Mouse (Mus musculus) liver, postnatal 0 days (tissue): ENCODE measurements at regions not wholly inside any gene's neighbourhood (a gene's known extent, or its start where the extent isn't known, plus 50 kb on each side); places are given as distances from the start of the nearest gene placed in this dataset.

ENCODE experiments used
- CTCF ChIP-seq: sonication (generic); IDR thresholded peaks from 2 replicates; pipeline ENCODE4 v1.5.1; 2016; ENCODE audit warnings: antibody characterized with exemption, low read depth
- EP300 ChIP-seq: IDR thresholded peaks from 2 replicates; pipeline ENCODE4 v1.6.1; 2016; ENCODE audit warnings: antibody characterized with exemption, low read depth, mild to moderate bottlenecking

DNA sequence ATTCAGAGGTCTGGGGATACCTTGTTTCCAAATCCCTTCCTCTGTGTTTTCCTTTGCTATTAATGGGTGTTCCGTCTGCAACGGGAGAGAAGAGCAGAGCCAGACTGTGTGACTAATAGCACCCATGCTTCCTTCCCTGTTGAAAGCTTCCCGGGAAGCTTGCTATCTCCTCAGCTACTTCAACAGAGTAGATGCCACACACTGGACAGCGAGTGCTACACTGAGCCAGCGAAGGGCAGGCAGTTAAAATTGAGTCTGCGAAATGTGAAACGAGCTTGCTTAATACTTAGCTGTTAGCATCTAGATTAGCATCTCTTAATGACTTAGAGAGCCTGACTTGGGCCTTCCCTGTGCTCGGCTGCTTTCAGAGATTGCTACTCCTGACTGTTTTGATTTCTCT is 278.4 kb downstream of the Fign start:
- no peak for TF ChIP-seq EP300
- no peak for TF ChIP-seq CTCF
